Mouse (Mus musculus) kidney, adult 2 months (tissue): ENCODE data around the gene Lrp8. TPM values are rescaled to one million over a fixed set of nuclear protein-coding genes. Genes with fewer than 3 reads are reported as not detected.

Experiments used
- DNase-seq: peaks from one replicate; pipeline ENCODE4 v3.0.0; 2021
- H3K27ac ChIP-seq: fragments of 200-500 bp; 2 replicates; pipeline ENCODE4 v1.5.1; 2012; ENCODE audit warnings: low read depth, low read length, control low read depth, inconsistent platforms; ENCODE audit not compliant: insufficient read depth
- H3K27me3 ChIP-seq: fragments of 200-500 bp; replicated peaks from 2 replicates; pipeline ENCODE4 v1.6.1; 2012; ENCODE audit warnings: mild to moderate bottlenecking, moderate library complexity, low read length, inconsistent platforms; ENCODE audit not compliant: control insufficient read depth, insufficient read depth
- H3K36me3 ChIP-seq: fragments of 200-500 bp; 2 replicates; pipeline ENCODE4 v1.6.1; 2012; ENCODE audit warnings: mild to moderate bottlenecking, moderate library complexity, low read length, inconsistent platforms; ENCODE audit not compliant: control insufficient read depth, insufficient read depth
- H3K4me1 ChIP-seq: fragments of 200-500 bp; 2 replicates; pipeline ENCODE4 v1.6.1; 2011; ENCODE audit warnings: low read length; ENCODE audit not compliant: control insufficient read depth, insufficient read depth
- H3K4me3 ChIP-seq: fragments of 200-500 bp; 2 replicates; pipeline ENCODE4 v1.5.1; 2011; ENCODE audit warnings: mild to moderate bottlenecking, low read depth, low read length, control low read depth; ENCODE audit not compliant: insufficient read depth
- CTCF ChIP-seq: fragments of 200-500 bp; conservative IDR thresholded peaks from 2 replicates; pipeline ENCODE4 v1.5.1; 2011; ENCODE audit warnings: low read depth, mild to moderate bottlenecking, control low read depth, low read length, moderate library complexity, mixed read lengths; ENCODE audit not compliant: insufficient read depth, insufficient read length
- POLR2A ChIP-seq: fragments of 200-500 bp; IDR thresholded peaks from one replicate; pipeline ENCODE4 v1.6.1; 2011; ENCODE audit warnings: low read depth, low read length, control low read depth
- WGBS: fragments of 180-500 bp; shearing (Covaris S2); methylation state at CpG from one replicate; pipeline ENCODE4 v1.1.7; 2018; 5-methylcytosine and 5-hydroxymethylcytosine counted together
- polyA plus RNA-seq: library from polyadenylated mRNA; depleted of rRNA; stranded (reverse); fragments of >200 nt; gene quantifications from 2 replicates; pipeline ENCODE4 v1.2.3, GENCODE M21; 2012

The Lrp8 gene
- polyA plus RNA-seq, 1 experiment = 2.8 TPM

DNA sequence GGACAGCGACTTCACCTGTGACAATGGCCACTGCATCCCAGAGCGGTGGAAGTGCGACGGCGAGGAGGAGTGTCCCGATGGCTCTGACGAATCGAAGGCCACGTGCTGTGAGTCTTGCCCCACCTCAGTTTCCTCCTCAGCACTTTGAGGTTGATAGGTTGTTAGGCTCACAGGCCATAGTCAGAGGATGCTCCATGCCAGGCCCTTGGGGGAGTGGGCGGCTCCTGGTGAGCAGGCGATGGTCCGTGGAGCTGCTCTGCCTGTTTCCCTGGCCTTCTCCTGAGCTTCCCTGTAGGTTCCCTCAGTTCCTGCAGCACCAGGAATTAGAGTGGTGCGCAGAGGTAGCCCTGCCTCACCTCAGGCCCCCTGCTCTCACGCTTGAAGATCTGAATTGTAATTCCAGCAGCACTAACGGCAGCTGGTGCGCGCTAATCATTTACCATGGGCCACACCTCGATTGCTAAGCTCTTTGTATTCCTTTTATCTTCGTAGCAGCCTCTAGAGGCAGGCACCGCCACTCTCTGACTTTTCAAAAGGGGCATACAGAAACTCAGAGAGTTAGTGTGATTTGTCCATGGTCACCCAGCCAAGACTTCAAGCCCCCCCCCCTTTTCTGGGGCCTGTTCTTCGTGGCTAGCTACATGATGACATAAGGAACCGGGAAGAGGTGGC lies 32.7 kb downstream of the Lrp8 start:
- 53% methylated on average over 22 of the region's 22 CpGs for WGBS
- no peak for DNase-seq

GRCm38 (mm10) chr4:107835508-107835909 lies 33.4 kb downstream of the Lrp8 start:
- H3K27ac ChIP-seq = no peak overlapping the region
- WGBS = 68% methylated on average over 5 of the region's 5 CpGs
- H3K4me3 ChIP-seq = no peak overlapping the region
- no peaks in the 10 kb centered on the region for H3K4me1 ChIP-seq
- no peak for DNase-seq
- no peak for TF ChIP-seq POLR2A
- TF ChIP-seq CTCF = no peak
- H3K27me3 ChIP-seq = no peaks in the 10 kb centered on the region
- H3K36me3 ChIP-seq = no peaks in the 10 kb centered on the region

More for the DNA sequence above, 32.7 kb downstream of the Lrp8 start:
- TF ChIP-seq POLR2A (no peak), CTCF (no peak)
- Histone ChIP-seq H3K27ac (no peak overlapping the region), H3K4me3 (no peak overlapping the region), H3K4me1 (no peaks in the 10 kb centered on the region), H3K27me3 (no peaks in the 10 kb centered on the region), H3K36me3 (no peaks in the 10 kb centered on the region)

DNA sequence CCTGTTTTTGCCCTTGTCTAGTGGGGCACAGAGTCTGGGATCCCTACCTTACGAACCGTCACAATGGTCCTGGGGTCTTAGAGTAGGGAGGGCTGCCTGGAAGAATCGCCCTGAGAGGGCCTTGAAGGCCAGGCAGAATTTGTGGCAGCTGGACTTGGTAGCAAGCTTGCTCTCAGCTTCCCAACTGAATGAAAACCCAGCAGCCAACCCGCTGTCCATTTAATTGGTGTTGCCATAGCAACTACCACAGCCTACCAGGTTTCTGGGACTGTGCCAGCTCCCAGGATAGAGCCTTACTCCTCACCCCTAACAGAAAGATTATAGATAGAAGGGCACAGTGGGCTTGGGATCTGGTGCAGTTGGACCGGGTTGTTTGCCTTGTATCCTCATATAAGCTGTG lies 34.7 kb downstream of the Lrp8 start:
- H3K4me3 ChIP-seq = no peak overlapping the region
- H3K4me1 ChIP-seq = no peaks in the 10 kb centered on the region
- WGBS = 69% methylated on average over 5 of the region's 5 CpGs
- no peak overlapping the region for H3K27ac ChIP-seq
- DNase-seq = peak; percentile 49
- TF ChIP-seq POLR2A = no peak
- no peak for TF ChIP-seq CTCF
- no peaks in the 10 kb centered on the region for H3K36me3 ChIP-seq
- H3K27me3 ChIP-seq = no peaks in the 10 kb centered on the region

DNA sequence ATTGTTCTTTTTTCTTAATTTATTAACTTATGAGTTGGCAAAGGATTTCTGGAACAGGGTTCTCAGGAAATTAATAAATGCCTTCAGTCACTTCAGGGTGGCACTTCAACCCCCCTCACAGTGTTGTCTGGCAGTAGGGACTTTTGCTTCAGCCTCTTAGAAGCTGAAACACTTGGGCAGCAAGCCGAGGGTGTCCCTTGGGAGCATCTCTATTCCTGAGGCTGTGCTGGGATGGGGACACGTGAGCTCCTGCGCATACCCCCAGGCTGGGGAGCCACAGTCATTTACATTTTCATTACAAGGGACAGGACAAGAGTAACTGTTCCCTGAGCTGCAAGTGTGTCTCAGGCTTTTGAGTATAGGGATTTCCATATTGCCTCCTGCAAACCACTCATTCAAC lies 35.8 kb downstream of the Lrp8 start:
- TF ChIP-seq POLR2A = no peak
- TF ChIP-seq CTCF = no peak
- no peak for DNase-seq
- no peaks in the 10 kb centered on the region for H3K27me3 ChIP-seq
- no peak overlapping the region for H3K27ac ChIP-seq
- WGBS = 81% methylated on average over 3 of the region's 3 CpGs
- H3K36me3 ChIP-seq = no peaks in the 10 kb centered on the region
- H3K4me1 ChIP-seq = no peaks in the 10 kb centered on the region
- H3K4me3 ChIP-seq = no peak overlapping the region

DNA sequence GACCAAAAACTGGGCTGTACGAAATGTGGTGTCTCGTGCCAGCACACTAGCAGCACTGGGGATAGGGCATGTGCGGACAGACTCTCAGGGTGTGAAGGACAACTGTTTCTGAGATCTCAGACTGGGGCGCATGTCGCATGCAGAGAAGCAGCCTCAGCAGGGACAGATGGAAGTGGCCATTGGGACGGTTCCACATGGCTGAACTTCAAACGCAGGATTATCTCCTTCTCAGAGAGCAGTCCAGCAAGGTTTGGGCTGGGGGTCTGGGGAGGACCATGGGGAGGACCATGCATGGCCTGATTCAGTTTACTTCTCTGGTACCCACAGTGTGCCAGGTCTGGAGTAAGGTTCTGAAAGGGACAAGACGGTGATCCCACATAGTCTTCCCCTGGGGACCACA lies 41.6 kb downstream of the Lrp8 start:
- no peaks in the 10 kb centered on the region for H3K36me3 ChIP-seq
- no peak for TF ChIP-seq CTCF
- no peak for TF ChIP-seq POLR2A
- no peak for DNase-seq

GRCm38 (mm10) chr4:107844971-107845370 lies 42.9 kb downstream of the Lrp8 start:
- H3K4me3 ChIP-seq = no peak overlapping the region

More for the DNA sequence above, 41.6 kb downstream of the Lrp8 start:
- H3K27me3 ChIP-seq = no peaks in the 10 kb centered on the region
- 79% methylated on average over 8 of the region's 8 CpGs for WGBS
- H3K27ac ChIP-seq = no peak overlapping the region
- H3K4me3 ChIP-seq = no peak overlapping the region
- no peaks in the 10 kb centered on the region; the same call in 1 of the 2 replicates for H3K4me1 ChIP-seq

GRCm38 (mm10) chr4:107846795-107847194 lies 44.7 kb downstream of the Lrp8 start:
- no peak overlapping the region for H3K27ac ChIP-seq
- no peak for DNase-seq
- H3K4me1 ChIP-seq = no peaks in the 10 kb centered on the region; the same call in 1 of the 2 replicates
- no peak overlapping the region for H3K4me3 ChIP-seq
- TF ChIP-seq POLR2A = no peak
- no peak for TF ChIP-seq CTCF
- no peaks in the 10 kb centered on the region for H3K27me3 ChIP-seq
- H3K36me3 ChIP-seq = no peaks in the 10 kb centered on the region
- WGBS = 65% methylated on average over 7 of the region's 7 CpGs

More at GRCm38 (mm10) chr4:107844971-107845370, 42.9 kb downstream of the Lrp8 start:
- Histone ChIP-seq H3K4me1 (no peaks in the 10 kb centered on the region; the same call in 1 of the 2 replicates), H3K27me3 (no peaks in the 10 kb centered on the region), H3K27ac (no peak overlapping the region), H3K36me3 (no peaks in the 10 kb centered on the region)
- peak; percentile 81 for TF ChIP-seq CTCF
- no peak for TF ChIP-seq POLR2A
- WGBS = 2% methylated on average over 10 of the region's 10 CpGs
- DNase-seq = peak; percentile 56
